Mouse (Mus musculus): Measurements from ENCODE around the gene Slc24a2. TPM values are rescaled to one million over a fixed set of nuclear protein-coding genes. Genes with fewer than 3 reads are reported as not detected.
A peak's percentile ranks its signal among the peaks of the same experiment; 100 is the strongest.

The Slc24a2 gene
- total RNA-seq (2021) = under 1 TPM; 0.29 to 0.45 TPM
- long read RNA-seq, experiment 1 = 0 reads
- long read RNA-seq, experiment 2 = 0 reads

GRCm38 (mm10) chr4:87229960-87230551, at the start of gene Slc24a2:
Gene Slc24a2 (minus strand): TSS chr4:87230477.
- DNase-seq = peak; percentile 51

GRCm38 (mm10) chr4:87274825-87275224, 44.5 kb upstream of the Slc24a2 start:
- DNase-seq = no peak

- no peak for DNase-seq
These were observed 44.0 kb upstream of the Slc24a2 start for GRCm38 (mm10) chr4:87274276-87274675.

- DNase-seq = no peak
These were observed 43.2 kb upstream of the Slc24a2 start for GRCm38 (mm10) chr4:87273476-87273875.

GRCm38 (mm10) chr4:87229224-87229959, 885 bp downstream of the Slc24a2 start:
- no peak for DNase-seq

GRCm38 (mm10) chr4:87221586-87221985, 8.7 kb downstream of the Slc24a2 start:
- peak; percentile 9 for DNase-seq

GRCm38 (mm10) chr4:87218196-87218595, 12.1 kb downstream of the Slc24a2 start:
- DNase-seq = no peak

- no peak for DNase-seq
These were observed 18.8 kb downstream of the Slc24a2 start for GRCm38 (mm10) chr4:87211344-87211978.

- no peak for DNase-seq
These were observed 19.7 kb downstream of the Slc24a2 start for GRCm38 (mm10) chr4:87210533-87210932.

- DNase-seq = no peak
These were observed 28.2 kb downstream of the Slc24a2 start for GRCm38 (mm10) chr4:87202081-87202480.

GRCm38 (mm10) chr4:87201229-87201628, 29.0 kb downstream of the Slc24a2 start:
- no peak for DNase-seq

- DNase-seq = no peak
These were observed 45.9 kb downstream of the Slc24a2 start for GRCm38 (mm10) chr4:87184147-87184930.

- no peak for DNase-seq
These were observed 53.2 kb downstream of the Slc24a2 start for GRCm38 (mm10) chr4:87177116-87177515.

GRCm38 (mm10) chr4:87163945-87164344, 66.3 kb downstream of the Slc24a2 start:
- DNase-seq = no peak

- DNase-seq = no peak
These were observed 72.2 kb downstream of the Slc24a2 start for GRCm38 (mm10) chr4:87158053-87158452.

- no peak for DNase-seq
These were observed 78.3 kb downstream of the Slc24a2 start for GRCm38 (mm10) chr4:87151990-87152389.

GRCm38 (mm10) chr4:87149584-87149983, 80.7 kb downstream of the Slc24a2 start:
- DNase-seq = no peak

- peak; percentile 6 for DNase-seq
These were observed 88.5 kb downstream of the Slc24a2 start for GRCm38 (mm10) chr4:87141590-87142365.

- DNase-seq = peak; percentile 17
These were observed 89.4 kb downstream of the Slc24a2 start for GRCm38 (mm10) chr4:87140901-87141300.

- DNase-seq = no peak
These were observed 97.8 kb downstream of the Slc24a2 start for GRCm38 (mm10) chr4:87132525-87132924.

- no peak for DNase-seq
These were observed 103.5 kb downstream of the Slc24a2 start for GRCm38 (mm10) chr4:87126756-87127155.

- DNase-seq = no peak
These were observed 110.5 kb downstream of the Slc24a2 start for GRCm38 (mm10) chr4:87119758-87120157.

Measured in gastrocnemius, postnatal 10 days (tissue).